Mouse (Mus musculus) testis, adult 2 months (tissue): ENCODE measurements at regions not wholly inside any gene's neighbourhood (a gene's known extent, or its start where the extent isn't known, plus 50 kb on each side); places are given as distances from the start of the nearest gene placed in this dataset.
A peak's percentile ranks its signal among the peaks of the same experiment; 100 is the strongest.

Experiments
- CTCF ChIP-seq: fragments of 200-500 bp; IDR thresholded peaks from 2 replicates; pipeline ENCODE4 v1.5.1; 2012; ENCODE audit warnings: low read depth, mild to moderate bottlenecking, inconsistent platforms, low read length, moderate library complexity; ENCODE audit not compliant: control insufficient read depth, insufficient read depth, insufficient replicate concordance
- POLR2A ChIP-seq: fragments of 200-500 bp; IDR thresholded peaks from 2 replicates; pipeline ENCODE4 v1.6.1; 2012; ENCODE audit warnings: low read depth, mild to moderate bottlenecking, inconsistent platforms, low read length, moderate library complexity; ENCODE audit not compliant: control insufficient read depth

- TF ChIP-seq CTCF (0 out of 2 replicates have a peak, but pooled peaks have one; percentile 17), POLR2A (no peak)
These were observed 64.0 kb upstream of the Zfp423 start for GRCm38 (mm10) chr8:88023423-88023822.
